Mouse (Mus musculus): Measurements from ENCODE around the gene Mterf1a. TPM values are rescaled to one million over a fixed set of nuclear protein-coding genes. Genes with fewer than 3 reads are reported as not detected.
"Not testable (repeated sequence)": the region's sequence is repeated elsewhere in the genome, so short reads cannot be mapped to it uniquely, and the experiment has no call there.

The Mterf1a gene
- total RNA-seq (2017) = 10.0 to 29.5 TPM (median 21.4 TPM) in 3 replicates

DNA sequence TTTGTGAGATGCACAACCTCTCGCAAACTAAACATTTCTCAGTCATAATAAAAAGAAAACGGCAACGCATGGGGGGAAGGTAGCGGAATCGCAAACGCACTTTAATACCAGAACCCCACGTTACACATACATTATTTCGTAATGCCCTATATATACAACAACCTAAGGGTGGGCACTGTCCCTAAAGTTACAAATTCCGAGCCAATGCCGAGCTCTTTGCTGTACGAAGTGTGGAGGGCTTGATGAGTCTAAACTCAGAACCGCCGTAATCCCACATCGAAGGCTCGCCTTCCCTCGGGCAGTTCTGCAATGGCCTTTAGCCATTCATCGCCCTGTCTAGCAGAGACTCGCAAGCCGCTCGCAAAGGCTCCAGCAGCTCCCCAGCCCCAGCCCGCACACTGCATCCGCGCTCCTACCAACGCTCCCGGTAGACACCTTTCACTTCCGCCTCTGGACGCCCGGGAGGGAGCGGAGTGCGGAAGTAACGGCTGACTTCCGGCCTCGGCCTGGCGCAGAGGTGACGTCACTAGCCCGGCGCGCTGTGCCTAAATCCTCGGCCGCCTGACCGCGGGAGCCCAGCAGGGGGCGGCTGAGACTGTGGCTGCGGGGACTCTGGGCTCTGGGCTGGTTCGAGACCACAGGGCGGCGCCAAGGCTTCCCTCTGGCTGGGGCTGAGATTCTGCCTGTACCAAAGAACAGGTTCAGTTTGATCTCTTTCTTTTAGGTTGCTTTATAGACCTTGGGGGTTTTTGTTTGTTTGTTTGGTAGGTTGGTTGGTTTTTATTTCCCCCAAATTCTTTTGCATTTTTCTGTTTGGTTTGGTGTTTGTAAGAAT, at the start of gene Mterf1a:
TSS of gene Mterf1a (minus strand) at position 475 of the 835 bp plus-strand sequence.
- peak; percentile 98 for ATAC-seq (replicated peaks; ENCODE audit: insufficient number of reproducible peaks, low FRiP score, low TSS enrichment, poor library complexity, severe bottlenecking)

DNA sequence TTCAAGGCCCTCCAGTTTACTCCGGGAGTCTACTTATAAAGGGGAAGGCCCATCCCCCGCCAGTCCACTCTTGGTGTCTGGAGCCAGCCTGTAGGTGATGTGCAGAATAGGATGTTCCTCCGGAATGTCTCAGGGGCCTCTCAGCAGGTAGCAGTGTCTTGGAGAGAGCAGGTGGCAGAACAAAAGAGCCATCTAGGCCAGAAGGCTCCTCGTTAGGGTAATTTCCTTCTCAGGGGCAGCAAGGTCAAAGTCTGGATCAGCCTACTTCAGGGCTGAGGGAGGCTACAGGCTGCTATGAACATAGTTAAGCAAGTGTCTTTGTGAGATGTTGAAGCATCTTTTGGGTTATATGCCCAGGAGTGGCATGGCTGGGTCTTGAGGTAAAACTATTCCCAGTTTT, 49.4 kb upstream of the Mterf1a start:
- not testable (repeated sequence) for ATAC-seq (replicated peaks; ENCODE audit: insufficient number of reproducible peaks, low FRiP score, low TSS enrichment, poor library complexity, severe bottlenecking)

DNA sequence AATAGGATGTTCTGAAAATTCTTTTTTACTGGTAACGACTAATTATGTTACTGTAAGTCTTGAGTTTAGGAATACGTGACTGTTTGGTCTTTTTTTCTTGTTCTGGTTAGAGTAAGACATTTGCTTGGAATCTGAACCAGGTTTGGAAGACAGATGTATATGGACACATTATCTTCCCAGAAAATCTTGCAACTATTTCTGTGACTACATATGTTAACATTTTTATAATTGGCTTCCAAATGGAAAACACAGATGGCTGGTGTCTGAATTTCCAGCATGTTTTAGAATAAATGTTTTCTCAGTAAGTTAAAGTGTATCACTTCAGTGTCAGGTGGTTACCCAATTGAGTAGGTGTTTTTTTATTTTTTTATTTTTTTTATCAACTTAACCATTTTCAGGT, 47.5 kb upstream of the Mterf1a start:
- no peak for ATAC-seq (replicated peaks; ENCODE audit: insufficient number of reproducible peaks, low FRiP score, low TSS enrichment, poor library complexity, severe bottlenecking)

DNA sequence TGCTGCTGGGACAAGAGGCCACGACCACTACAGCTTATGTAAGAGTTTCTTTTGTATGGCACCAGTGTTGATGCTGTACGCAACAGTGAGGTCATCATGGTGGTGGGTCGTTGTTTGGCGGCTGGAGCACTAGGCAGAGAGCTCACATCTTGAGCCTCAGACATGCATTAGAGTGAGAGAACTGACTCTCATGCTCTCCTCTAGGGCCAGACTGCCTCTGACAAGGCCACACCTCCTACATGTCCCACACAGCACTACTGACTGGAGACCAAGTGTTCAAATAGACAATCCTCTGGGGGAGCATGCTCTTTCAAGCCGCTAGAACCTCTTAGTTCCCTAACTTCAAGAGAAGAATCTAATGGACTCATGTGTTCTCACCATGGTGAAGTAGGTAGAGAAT, 45.6 kb upstream of the Mterf1a start:
- no peak for ATAC-seq (replicated peaks; ENCODE audit: insufficient number of reproducible peaks, low FRiP score, low TSS enrichment, poor library complexity, severe bottlenecking)

DNA sequence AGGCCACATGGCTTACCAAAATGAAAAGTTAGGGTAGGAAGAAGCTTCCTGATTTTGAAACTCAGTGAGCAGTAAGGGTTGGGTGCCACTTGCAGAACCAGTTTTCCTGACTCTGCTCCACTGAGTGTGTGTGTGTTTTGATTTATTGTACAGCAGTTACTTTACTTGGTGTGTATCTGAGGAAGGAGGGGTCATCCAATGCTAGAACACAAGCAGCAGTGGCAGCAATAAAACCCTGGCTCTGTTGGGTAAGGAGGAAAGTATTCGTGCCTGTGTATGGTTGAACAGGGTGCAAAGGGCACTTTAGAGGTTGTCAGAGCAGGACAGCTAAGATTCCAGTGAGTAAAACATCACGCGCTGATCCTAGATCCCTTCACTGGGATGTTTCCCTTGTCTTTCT, 45.2 kb upstream of the Mterf1a start:
- no peak for ATAC-seq (replicated peaks; ENCODE audit: insufficient number of reproducible peaks, low FRiP score, low TSS enrichment, poor library complexity, severe bottlenecking)

DNA sequence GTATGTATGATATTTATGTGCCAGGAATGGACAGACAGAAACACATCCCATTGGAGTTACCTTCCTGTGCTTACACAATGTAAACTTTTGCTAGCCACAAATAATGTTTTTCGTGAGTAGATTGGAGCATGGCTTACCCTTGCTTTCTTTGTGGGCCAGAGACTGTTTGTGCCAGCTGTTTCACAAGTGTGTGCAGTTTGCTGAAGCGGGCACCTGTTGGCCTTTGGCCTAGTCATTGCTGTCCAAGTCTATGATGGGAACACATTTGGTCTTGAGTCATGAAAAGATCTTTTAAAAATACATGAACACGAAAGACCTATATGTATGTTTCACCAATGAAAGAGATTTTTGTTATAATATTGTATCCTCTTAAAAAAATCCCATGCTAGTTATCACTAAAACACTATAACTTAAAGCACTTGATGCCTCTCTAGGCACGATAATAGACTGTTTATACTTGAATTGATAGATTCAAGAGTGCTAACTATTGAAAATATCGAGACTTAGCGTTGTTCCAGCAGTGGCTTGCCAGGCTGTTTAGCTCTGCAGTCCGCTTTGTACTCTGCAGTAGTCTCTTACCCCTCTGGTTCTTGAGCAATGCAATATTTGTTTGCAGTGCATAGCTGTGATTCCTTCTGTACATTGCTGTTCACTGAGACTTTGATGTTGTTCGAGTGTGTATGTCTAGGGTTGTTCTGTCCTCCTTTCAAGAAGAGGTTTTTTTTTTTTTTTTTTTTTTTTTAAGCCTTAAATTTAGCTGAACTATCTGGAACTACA, 42.2 kb upstream of the Mterf1a start:
- ATAC-seq (replicated peaks; ENCODE audit: insufficient number of reproducible peaks, low FRiP score, low TSS enrichment, poor library complexity, severe bottlenecking) = no peak

DNA sequence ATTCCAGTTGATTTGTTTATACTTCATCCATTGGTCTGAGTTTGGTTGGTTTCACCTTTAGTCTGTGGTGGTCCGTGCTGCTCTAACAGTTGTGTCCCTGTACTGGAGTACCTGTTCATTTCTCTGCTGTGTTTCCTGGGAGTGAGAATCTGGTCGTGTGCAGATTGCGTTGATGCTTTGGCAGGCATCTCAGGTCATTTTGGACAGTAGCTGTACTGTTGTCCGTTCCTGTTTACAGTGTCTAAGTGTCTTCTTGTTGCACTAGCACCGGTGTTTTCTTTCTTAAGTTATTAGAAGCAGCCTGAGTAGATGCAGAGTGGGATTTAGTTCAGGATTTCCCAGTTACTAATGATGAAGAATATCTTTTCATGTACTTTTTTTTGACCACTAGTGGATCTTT, 41.5 kb upstream of the Mterf1a start:
- no peak for ATAC-seq (replicated peaks; ENCODE audit: insufficient number of reproducible peaks, low FRiP score, low TSS enrichment, poor library complexity, severe bottlenecking)

DNA sequence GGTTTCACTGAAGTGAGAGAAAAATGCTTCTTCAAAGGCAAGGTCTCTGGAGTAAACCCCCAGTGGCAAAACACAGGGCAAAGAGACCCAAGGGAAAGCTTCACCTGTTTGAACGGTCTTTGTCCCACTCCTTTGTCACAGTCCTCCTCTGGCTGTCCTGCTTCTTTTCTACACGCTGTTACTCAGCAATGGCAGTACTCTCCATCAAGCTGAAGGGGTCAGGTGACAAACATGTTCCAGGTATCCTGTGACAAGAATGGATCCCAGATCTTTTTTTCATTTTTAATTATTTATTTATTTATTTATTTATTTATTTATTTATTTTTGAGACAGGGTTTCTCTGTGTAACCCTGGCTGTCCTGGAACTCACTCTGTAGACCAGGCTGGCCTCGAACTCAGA, 39.8 kb upstream of the Mterf1a start:
- no peak for ATAC-seq (replicated peaks; ENCODE audit: insufficient number of reproducible peaks, low FRiP score, low TSS enrichment, poor library complexity, severe bottlenecking)

DNA sequence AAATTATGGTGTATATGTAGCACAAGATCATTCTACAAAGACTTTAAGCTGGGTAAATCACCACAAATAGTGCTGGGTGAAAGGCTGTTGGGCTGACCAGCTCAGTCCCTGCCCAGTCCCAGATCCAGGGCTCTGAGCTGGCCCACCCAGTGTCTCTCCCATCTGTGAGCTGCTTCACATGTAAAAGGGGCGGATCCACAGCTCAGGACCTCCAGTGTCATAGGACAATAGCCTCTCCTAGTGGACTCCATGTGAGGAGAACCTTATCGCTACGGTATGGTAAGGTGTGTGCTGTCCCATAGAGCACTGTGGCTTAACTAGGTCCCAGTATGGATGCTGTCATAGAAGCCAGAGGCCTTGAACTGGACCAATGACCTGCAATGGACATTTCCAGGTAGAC, 37.9 kb upstream of the Mterf1a start:
- no peak for ATAC-seq (replicated peaks; ENCODE audit: insufficient number of reproducible peaks, low FRiP score, low TSS enrichment, poor library complexity, severe bottlenecking)

DNA sequence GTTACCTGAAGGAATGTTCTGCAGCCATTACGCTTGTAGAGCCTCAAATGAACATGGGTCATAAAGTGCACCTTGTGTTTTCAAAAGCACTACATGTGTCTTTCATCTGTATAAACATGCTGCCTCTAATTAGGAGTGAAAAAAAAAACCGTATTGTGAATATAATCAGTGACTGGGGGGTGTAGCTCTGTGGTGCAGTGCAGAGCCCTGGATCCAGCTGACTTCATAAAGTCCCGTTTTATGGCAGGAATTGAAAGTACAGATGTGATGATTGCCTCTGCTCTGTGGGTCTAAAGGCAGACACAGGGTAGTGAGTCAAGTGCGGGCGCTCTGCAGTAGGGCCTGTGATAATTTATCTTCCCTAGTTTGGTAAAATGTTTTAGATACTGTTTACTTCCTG, 37.0 kb upstream of the Mterf1a start:
- ATAC-seq (replicated peaks; ENCODE audit: insufficient number of reproducible peaks, low FRiP score, low TSS enrichment, poor library complexity, severe bottlenecking) = no peak

DNA sequence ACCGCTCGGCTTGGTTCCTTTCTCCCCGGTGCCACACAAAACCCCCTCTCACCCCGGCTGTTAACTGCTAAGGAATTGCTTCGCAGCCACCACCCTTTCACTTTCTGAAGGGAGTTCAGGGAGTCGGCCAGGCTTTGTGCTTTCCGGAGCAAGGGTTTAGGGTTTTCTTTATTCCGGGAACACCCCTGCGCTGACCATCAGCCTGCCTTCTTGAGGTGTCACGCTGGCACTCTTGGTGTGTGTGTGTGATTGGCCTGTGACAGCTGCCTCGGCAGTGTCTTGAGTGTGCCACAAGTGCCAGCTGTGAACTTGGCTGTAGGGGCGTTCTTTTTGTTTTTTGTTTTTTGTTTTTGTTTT, 34.9 kb upstream of the Mterf1a start:
- ATAC-seq (replicated peaks; ENCODE audit: insufficient number of reproducible peaks, low FRiP score, low TSS enrichment, poor library complexity, severe bottlenecking) = peak; percentile 59

DNA sequence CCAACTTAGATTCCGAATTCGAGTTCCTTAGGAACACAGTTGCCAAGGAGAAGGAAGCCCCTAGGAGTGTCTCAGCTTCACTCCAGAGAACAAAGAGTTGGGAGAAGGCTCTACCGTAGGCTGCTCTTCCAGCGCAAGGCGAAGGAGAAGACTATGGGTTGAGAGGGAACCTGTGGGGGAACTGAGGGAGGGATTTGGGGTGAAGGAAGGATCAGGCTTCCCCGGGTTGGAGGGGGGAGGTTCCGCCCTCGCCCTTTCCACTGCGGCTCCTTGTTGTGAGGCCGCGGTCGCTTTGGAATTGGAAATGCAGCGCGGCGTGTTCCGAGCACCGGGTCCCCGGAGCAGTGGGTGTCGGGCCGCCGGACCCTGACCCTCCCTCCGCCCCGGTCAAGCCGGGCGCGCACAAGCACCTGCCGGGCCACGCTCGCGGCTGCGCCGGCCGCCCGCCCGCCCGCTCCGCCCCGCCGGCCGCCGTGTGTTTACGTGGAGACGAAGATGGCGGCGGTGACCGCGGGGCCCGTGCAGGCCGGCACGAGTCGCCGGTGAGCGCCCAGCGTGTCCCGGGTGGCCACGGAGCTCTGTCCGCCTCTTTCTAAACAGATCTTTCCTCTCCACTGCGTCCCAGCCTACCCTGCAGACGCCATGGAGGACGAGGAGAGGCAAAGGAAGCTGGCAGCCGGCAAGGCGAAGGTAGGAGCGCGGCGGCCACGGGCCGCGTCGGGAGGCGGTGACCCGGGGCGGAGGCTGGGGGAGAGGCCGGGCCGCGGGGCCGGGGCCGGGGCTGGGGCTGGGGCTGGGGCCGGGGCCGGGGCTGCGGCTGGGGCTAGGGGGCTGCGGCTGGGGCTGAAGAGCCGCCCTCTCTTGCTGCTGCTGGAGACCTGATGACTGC, 34.3 kb upstream of the Mterf1a start, which contains the start of gene Akap9:
TSS of gene Akap9 (plus strand) at position 254 of the 889 bp plus-strand sequence.
- peak; percentile 44; the same call in 1 of the 2 replicates for ATAC-seq (replicated peaks; ENCODE audit: insufficient number of reproducible peaks, low FRiP score, low TSS enrichment, poor library complexity, severe bottlenecking)

DNA sequence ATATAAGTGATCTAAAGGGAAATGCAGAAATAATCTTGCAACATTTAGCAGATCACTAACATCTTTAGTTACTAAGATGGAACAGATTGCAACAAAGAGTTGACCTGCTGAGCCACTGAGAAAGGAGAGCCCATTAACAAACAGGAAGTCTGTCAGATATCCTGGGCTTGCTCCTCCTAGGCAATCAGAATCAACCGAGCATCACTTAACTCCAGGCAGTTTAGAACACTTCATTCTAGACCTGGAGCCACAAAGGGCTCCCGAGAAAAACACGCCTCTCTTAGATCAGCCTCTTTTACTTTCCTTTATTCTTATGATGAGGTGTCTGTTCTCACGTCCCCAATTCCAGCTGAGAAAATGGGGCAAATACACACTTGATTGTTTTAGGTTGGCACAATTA, 32.9 kb upstream of the Mterf1a start:
- no peak for ATAC-seq (replicated peaks; ENCODE audit: insufficient number of reproducible peaks, low FRiP score, low TSS enrichment, poor library complexity, severe bottlenecking)

DNA sequence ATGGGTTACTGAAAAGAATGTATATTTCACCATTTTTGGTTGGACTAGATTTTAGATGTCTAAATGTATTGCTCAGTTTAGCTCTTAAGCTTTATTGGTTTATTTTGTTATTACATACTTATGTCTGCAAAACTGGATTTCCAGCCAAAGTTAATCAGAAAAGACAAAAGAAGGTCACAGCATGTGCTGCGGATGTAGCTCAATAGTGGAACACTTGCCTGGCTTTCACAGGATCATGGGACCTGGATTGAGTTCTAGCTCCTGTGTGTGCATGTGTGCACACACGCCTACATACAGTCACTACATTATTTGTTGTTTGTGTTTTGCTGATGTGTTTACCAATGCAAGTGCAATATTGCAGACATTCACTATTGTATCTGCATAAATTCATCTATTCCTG, 28.6 kb upstream of the Mterf1a start:
- no peak for ATAC-seq (replicated peaks; ENCODE audit: insufficient number of reproducible peaks, low FRiP score, low TSS enrichment, poor library complexity, severe bottlenecking)

DNA sequence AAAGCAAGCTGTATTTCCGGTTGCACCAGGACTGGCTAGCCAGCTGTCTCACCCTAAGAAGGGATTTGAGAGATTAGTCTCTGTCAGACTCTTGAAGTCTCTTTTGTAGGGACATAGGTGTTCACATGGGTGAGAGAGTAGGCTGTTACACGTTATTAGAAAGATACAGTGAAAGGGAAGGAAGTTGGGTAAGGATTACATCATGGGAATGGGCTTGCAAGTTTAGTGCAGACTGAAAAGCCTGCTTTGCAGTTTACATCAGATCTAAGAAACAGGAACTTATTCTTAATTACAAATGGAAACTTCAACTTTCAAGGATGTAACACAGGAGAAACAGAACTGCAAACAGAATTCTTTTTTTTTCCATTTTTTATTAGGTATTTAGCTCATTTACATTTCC, 11.7 kb upstream of the Mterf1a start:
- ATAC-seq (replicated peaks; ENCODE audit: insufficient number of reproducible peaks, low FRiP score, low TSS enrichment, poor library complexity, severe bottlenecking) = no peak

DNA sequence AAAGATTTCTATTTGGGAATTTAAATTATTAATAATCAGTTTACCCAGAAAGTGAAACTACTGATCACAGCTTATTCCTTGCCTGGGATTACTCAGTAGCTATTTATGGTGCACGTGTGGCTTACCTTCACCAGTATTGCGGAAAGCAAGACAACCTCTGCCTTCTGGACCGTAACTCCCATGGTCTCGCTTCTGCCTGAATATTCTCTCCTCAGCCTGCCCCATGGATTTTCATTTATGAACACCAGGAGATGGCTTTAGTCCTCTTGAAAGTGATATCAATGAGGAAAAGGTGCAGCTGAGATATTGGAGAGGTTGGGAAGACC, 524 bp upstream of the Mterf1a start:
- not testable (repeated sequence) for ATAC-seq (replicated peaks; ENCODE audit: insufficient number of reproducible peaks, low FRiP score, low TSS enrichment, poor library complexity, severe bottlenecking)

DNA sequence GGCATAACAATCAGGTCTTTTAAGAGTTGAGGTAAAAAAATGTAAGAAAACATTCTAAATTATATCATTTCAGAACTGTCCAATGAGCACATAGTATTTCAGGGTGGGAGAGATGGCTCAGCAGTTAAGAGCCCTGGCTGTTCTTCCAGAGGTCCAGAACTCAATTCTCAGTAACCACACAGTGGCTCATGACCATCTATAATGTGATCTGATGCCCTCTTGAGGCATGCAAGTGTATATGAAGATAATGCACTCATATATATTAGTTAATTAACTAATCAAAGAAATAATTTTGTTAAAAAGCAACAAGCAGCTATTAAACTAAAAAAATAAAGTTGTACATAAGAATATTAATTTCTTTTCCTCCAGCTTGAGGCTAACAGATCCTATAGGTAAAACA, 4.5 kb downstream of the Mterf1a start:
- no peak for ATAC-seq (replicated peaks; ENCODE audit: insufficient number of reproducible peaks, low FRiP score, low TSS enrichment, poor library complexity, severe bottlenecking)

DNA sequence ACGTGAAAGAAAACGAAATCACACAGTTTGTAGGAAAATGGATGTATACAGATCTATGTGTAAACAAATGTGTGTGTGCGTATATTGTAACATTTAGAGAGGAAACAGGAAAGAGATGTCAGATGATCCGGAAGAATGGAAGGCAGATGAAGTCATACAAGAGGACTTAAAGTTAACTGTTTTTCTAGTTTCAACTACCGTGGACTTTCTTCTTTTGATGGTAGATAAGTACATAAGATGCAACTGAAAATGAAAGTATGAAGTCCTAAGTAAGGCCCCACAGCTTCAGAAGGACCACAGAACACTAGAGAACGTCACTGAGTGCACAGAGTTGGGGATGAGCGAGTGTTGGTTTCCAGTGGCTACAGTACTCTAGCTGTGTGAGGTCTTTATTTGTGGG, 6.9 kb downstream of the Mterf1a start:
- not testable (repeated sequence) for ATAC-seq (replicated peaks; ENCODE audit: insufficient number of reproducible peaks, low FRiP score, low TSS enrichment, poor library complexity, severe bottlenecking)

DNA sequence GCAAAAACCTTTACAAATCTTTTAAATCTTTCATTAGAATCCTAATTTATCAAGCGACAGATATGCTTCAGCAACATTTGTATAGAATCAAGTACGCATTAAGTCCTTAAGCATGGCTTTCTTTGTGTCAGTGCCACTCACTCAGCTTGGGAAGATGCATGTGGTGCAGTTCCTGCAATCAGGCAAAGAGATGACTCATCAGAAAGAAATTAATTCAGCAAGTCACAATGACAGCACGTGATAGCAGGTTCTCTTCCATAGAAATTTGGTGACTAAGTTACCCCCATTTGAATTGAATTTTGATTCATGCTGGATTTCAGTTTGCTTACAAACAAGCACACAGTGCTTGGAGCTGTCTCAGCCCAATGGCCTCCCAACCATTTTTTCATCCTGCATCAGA, 20.2 kb downstream of the Mterf1a start:
- ATAC-seq (replicated peaks; ENCODE audit: insufficient number of reproducible peaks, low FRiP score, low TSS enrichment, poor library complexity, severe bottlenecking) = no peak
